Mouse (Mus musculus) megakaryocyte-erythroid progenitor cell, adult 5 weeks (primary cell): ENCODE results near the gene Pdzd11. TPM values are rescaled to one million over a fixed set of nuclear protein-coding genes. Genes with fewer than 3 reads are reported as not detected.

Source experiments
- polyA plus RNA-seq: library from polyadenylated mRNA; stranded (reverse); fragments of >175 nt; gene quantifications from 2 replicates; pipeline ENCODE4 v1.2.3, GENCODE M21; 2012

Pdzd11 gene
- polyA plus RNA-seq = 7.5 and 8.6 TPM in 2 replicates

GRCm38 (mm10) chrX:100625802-100626793 lies at the start of gene Pdzd11:
Pdzd11 (minus strand) TSS chrX:100626568.

GRCm38 (mm10) chrX:100625546-100625801 lies 894 bp downstream of the Pdzd11 start, which contains the start of gene Kif4:
Kif4 (plus strand) TSS chrX:100625737.

GRCm38 (mm10) chrX:100605314-100605713 lies 21.1 kb downstream of the Pdzd11 start, which contains the start of gene Arr3:
Arr3 (plus strand) TSS chrX:100605497.

GRCm38 (mm10) chrX:100594791-100595190 lies 31.6 kb downstream of the Pdzd11 start, which contains the start of gene P2ry4:
P2ry4 (minus strand) TSS chrX:100594869.

Other genes starting within 250 kb of the Pdzd11 start
- not detected in 2 replicates for gene Otud6a, start 197.6 kb downstream of the Pdzd11 start, polyA plus RNA-seq
- not detected in 2 replicates for gene Awat2, start 183.9 kb downstream of the Pdzd11 start, polyA plus RNA-seq
- 22.1 and 30.9 TPM in 2 replicates for gene Igbp1, start 132.3 kb downstream of the Pdzd11 start, polyA plus RNA-seq
- gene Dgat2l6, start 101.7 kb downstream of the Pdzd11 start, polyA plus RNA-seq = not detected in 2 replicates
- not detected in 2 replicates for gene Awat1, start 54.3 kb downstream of the Pdzd11 start, polyA plus RNA-seq
- not detected in 2 replicates for gene P2ry4, start 31.7 kb downstream of the Pdzd11 start, polyA plus RNA-seq
- not detected in 2 replicates for gene Arr3, start 21.1 kb downstream of the Pdzd11 start, polyA plus RNA-seq
- 2.2 and 2.3 TPM in 2 replicates for gene Kif4, start 831 bp downstream of the Pdzd11 start, polyA plus RNA-seq
- 0.06 and 0.09 TPM in 2 replicates for gene Gdpd2, start 103.3 kb upstream of the Pdzd11 start, polyA plus RNA-seq
- 2.4 and 3.4 TPM in 2 replicates for gene Dlg3, start 141.2 kb upstream of the Pdzd11 start, polyA plus RNA-seq